Mouse (Mus musculus) mouse embryonic stem cell (cell line): ENCODE measurements around the gene Ccdc187.

Experiments
- in situ Hi-C, 2 experiments: fragments of 300-500 bp; cut with MboI; formaldehyde crosslinking; loops; 1 replicate in 1 of 2; 3 replicates in 1 of 2; pipeline ENCODE4 v1.14.3; 2019 to 2020; ENCODE audit warnings: low sequenced_read_pairs in 2 of 2, low pct_unique_long_range_greater_than_20kb in 1 of 2, mixed read lengths in 1 of 2; ENCODE audit not compliant: unreplicated experiment in 1 of 2

The Ccdc187 gene

DNA sequence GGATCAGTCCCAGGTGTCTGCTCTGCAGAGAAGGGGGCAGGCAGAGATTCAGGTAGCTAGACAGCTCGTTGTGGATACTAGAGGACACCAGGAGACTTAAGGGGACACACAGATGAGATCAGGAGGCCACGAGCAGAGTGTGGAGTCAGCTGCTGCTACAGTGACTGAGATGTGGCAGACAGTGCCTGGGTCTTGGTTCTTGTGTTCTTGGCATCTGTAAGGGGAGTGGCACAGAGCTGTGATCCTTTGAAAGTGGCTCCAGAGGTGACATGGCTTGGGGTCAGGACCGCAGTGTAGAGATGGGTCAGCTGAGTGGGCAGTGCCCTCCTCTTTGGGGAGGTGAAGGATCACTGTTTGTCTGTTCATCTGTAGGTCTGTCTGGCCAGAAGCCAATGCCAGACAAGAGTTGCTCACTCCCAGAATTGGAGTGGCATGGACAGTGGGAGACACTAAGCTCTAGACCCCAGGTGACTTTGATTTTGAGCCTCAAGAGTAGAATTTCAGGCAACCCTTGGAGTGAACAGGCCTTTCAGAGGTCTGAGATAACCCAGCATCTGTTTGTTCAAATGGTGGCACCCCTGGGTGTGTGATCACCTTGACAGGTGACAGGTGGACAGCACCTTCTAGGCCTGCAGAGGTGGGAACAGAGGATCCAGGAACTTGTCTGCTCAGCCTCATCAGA lies 23.8 kb upstream of the Ccdc187 start:
- in situ Hi-C loops: loop anchor here (5.0 to 25.0 kb wide), 2 partner anchors 244 kb away; no protein-coding TSS in a partner anchor

GRCm38 (mm10) chr2:26317371-26317770 lies 23.0 kb upstream of the Ccdc187 start:
- in situ Hi-C loops: loop anchor here (5.0 to 25.0 kb wide), 2 partner anchors 245 kb away; no protein-coding TSS in a partner anchor

DNA sequence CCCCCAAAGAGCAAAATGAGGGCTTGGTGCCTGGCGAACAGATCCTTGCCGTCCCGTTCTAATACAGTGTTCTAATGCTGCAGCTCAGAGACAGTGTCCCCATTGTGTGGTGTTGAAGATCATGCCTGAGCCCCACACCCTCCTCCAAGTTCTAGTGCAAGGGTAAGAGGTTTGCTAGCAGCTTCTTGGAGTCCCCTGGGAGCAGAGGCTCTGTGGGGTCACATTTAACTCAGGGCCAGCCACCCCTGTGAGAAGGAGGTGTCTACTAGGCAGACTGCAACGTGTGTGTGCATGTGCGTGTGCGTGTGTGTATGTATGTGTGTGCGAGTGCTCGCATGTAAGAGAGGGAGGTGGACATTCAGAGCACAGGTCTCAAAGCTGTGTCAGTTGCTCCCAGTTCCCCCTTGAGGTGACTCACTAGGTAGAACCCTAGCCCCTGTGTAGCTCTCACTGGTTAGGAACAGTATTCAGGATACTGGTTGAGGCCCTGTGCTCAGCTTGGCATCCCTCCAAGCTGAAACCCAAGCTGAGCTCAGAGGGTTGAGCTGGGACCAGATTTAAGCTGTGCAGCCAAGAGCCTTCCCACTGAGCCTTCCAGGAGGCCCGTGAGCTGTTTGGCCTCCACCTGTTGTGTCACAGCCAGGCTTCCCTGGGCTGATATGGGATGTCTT lies 22.4 kb upstream of the Ccdc187 start:
- in situ Hi-C loops: loop anchor here (5.0 to 25.0 kb wide), 2 partner anchors 246 kb away; no protein-coding TSS in a partner anchor

GRCm38 (mm10) chr2:26315925-26316311 lies 21.6 kb upstream of the Ccdc187 start:
- in situ Hi-C loops: loop anchor here (5.0 to 25.0 kb wide), 2 partner anchors 246 kb away; no protein-coding TSS in a partner anchor

GRCm38 (mm10) chr2:26315072-26315924 lies 20.9 kb upstream of the Ccdc187 start, which contains the start of gene Gpsm1:
Gene Gpsm1 (plus strand): TSS chr2:26315515.
- in situ Hi-C loops: loop anchor here (5.0 to 25.0 kb wide), 2 partner anchors 247 kb away; no protein-coding TSS in a partner anchor

DNA sequence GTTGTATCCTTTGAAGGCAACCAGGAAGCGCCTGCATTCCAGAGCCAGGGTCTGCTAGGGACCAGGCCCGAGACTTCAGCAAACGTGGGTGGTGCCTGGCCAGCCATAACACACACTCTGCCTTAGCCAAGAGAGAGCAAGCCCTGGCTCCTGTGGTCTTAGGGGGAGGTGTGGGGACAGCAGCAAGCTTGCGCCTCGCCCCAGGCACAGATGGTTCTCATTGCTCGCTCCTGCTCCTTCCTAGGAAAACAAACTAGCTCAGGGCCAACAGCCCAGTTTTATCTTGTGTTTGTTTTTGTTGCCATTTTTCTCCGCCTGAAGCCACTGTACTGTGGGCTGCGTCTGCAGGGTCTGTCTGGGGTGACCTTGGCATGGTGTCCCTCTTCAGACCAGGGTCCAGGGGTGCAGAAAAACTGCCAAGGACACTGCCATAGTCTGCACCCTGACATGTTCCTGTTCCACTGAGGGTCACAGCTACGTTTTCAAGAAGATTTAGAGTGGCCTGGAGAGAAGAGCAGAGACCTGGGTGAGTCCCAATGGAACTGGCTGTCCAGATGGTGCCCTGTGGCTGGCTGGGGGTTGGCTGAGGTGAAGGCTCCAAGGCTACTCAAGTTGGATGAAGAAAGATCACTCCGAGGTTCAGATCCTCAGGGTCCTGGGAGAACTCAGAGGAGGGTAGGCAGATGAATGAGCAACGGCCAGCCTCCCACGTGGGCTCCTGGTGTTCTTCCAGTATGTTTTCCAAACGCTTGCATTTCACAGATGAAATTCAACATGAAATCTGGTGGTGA lies 20.1 kb upstream of the Ccdc187 start:
- in situ Hi-C loops: loop anchor here (5.0 to 25.0 kb wide), 2 partner anchors 248 kb away; no protein-coding TSS in a partner anchor

- in situ Hi-C loops: loop anchor here in 1 of 2 experiments (25.0 kb wide), 1 partner anchor 249 kb away; no protein-coding TSS in a partner anchor
Observed at GRCm38 (mm10) chr2:26313394-26313793, 19.0 kb upstream of the Ccdc187 start.

- in situ Hi-C loops: loop anchor here in 1 of 2 experiments (25.0 kb wide), 1 partner anchor 249 kb away; no protein-coding TSS in a partner anchor
Observed at GRCm38 (mm10) chr2:26312812-26313211, 18.5 kb upstream of the Ccdc187 start.

DNA sequence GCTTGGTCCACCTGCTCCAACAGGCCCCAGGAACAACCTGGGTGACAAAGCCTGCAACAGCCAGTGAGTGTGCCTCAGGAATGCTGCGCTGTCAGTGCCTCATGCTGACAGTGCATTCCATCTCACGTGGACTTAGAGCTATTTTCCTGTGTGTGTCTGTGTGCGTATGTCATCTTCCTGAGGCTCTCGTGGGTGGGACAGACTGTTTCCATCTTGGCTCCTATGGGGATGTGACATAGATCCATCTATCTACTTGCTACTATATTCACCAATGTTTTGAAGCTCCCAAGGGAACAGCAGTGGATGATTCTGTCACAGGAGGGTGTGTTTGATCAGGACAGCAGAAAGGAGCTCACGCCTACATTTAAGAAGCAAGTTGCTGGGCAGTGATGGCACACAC lies 17.6 kb upstream of the Ccdc187 start:
- in situ Hi-C loops: loop anchor here in 1 of 2 experiments (25.0 kb wide), 1 partner anchor 250 kb away; no protein-coding TSS in a partner anchor

GRCm38 (mm10) chr2:26309739-26310138 lies 15.4 kb upstream of the Ccdc187 start:
- in situ Hi-C loops: loop anchor here in 1 of 2 experiments (25.0 kb wide), 1 partner anchor 253 kb away; no protein-coding TSS in a partner anchor

DNA sequence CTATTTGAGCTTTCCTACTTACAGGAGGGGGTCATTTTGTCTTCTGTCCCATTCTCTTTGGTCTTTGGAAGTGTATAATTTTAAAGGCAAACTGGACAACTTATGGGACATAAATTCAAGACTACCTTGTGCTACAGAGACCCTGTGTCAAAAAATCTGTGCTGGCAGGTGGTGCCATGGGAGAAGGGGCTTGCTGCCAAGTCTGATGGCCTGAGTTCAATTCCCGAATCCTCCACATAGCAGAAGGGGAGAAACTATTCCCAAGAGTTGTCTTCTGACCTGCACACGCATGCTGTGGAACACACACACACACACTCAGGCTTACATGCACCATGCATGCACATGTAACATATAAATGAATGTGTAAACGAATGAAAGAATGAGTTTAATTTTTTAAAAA lies 12.3 kb upstream of the Ccdc187 start:
- in situ Hi-C loops: loop anchor here in 1 of 2 experiments (25.0 kb wide), 1 partner anchor 256 kb away; no protein-coding TSS in a partner anchor

DNA sequence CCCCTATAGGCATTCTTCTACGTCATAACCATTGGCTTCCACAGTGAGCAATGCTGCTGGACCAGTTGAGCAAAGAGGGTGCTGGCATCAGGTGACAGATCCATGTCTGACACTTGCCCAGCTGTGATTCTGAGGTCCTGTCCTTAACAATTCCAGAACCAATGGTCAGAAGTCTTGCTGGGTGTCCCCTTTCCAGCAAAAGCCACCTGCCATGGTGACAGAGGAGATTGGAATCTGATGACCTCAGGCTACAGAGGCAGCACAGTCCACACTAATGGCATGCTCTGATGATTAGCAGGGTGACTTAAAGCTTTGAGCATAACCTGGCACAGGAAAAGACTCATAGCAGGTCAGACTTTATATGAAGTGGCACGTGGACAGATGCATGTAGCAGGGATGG lies 11.2 kb upstream of the Ccdc187 start:
- in situ Hi-C loops: loop anchor here in 1 of 2 experiments (25.0 kb wide), 1 partner anchor 257 kb away; no protein-coding TSS in a partner anchor

GRCm38 (mm10) chr2:26304711-26305110 lies 10.4 kb upstream of the Ccdc187 start:
- in situ Hi-C loops: loop anchor here in 1 of 2 experiments (25.0 kb wide), 1 partner anchor 258 kb away; no protein-coding TSS in a partner anchor

- in situ Hi-C loops: loop anchor here in 1 of 2 experiments (25.0 kb wide), 1 partner anchor 260 kb away; no protein-coding TSS in a partner anchor
Observed at GRCm38 (mm10) chr2:26302005-26302503, 7.7 kb upstream of the Ccdc187 start.

DNA sequence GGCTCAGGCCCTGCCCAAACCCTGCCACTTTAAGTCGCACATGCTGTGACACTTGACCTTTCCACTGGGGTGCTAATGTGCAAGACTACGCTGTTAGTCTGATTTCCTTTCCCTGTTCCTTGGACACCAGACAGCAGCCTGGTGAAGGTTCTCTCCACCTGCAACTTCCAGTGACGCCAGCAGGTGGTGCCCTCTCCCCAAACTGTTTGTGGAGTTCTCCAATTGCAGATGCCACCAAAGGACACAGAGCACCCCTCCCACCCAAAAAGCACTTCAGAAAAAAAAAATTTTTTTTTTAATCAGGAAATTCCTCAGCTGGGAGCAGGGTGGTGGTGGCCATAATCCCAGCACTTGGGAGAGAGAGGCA lies 6.4 kb upstream of the Ccdc187 start:
- in situ Hi-C loops: loop anchor here in 1 of 2 experiments (25.0 kb wide), 1 partner anchor 262 kb away; no protein-coding TSS in a partner anchor

- in situ Hi-C loops: loop anchor here in 1 of 2 experiments (25.0 kb wide), 1 partner anchor 262 kb away; no protein-coding TSS in a partner anchor
Observed at GRCm38 (mm10) chr2:26300161-26300807, 5.9 kb upstream of the Ccdc187 start.

- in situ Hi-C loops: no loop called here
Observed at GRCm38 (mm10) chr2:26299336-26299735, 5.0 kb upstream of the Ccdc187 start.
